Mouse (Mus musculus) cortical plate, adult 2 months (tissue): ENCODE data around the gene Dhcr7.

ENCODE experiments used
- CTCF ChIP-seq: fragments of 200-500 bp; IDR thresholded peaks from 2 replicates; pipeline ENCODE4 v1.5.1; 2011; ENCODE audit warnings: mild to moderate bottlenecking, control low read depth, low read length; ENCODE audit not compliant: insufficient read depth; ENCODE audit errors: extremely low read depth
- POLR2A ChIP-seq: fragments of 200-500 bp; IDR thresholded peaks from 2 replicates; pipeline ENCODE4 v1.6.1; 2011; ENCODE audit warnings: mild to moderate bottlenecking, low read length, control low read depth; ENCODE audit not compliant: insufficient read depth; ENCODE audit errors: extremely low read depth

DNA sequence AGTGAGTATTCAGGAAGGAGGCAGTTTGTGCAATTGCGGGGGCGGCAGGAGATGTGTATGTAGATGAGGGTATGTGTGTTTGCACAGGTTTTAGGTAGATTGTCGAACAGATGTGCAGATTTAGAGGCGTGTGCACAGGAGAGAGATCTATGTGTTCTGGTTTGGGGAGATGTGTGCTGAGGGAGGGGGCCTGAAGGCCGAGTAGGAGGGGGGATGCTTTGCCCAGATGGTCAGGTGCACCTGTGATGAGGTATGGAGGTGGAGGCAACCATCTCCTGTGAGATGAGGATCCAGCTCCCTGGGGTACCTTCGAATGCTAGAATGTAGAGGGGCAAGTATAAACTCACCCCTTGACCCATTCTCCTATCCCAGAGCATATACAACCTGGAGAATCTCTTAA lies 7.5 kb downstream of the Dhcr7 start:
- TF ChIP-seq CTCF, result no peak
- TF ChIP-seq POLR2A, result no peak
